Mouse (Mus musculus): Measurements from ENCODE around the gene 4930590J08Rik. TPM values are rescaled to one million over a fixed set of nuclear protein-coding genes. Genes with fewer than 3 reads are reported as not detected.
A peak's percentile ranks its signal among the peaks of the same experiment; 100 is the strongest.

Gene 4930590J08Rik
- total and polyA plus RNA-seq, 2 experiments from 2014 or later = 0.64 to 3.2 TPM

DNA sequence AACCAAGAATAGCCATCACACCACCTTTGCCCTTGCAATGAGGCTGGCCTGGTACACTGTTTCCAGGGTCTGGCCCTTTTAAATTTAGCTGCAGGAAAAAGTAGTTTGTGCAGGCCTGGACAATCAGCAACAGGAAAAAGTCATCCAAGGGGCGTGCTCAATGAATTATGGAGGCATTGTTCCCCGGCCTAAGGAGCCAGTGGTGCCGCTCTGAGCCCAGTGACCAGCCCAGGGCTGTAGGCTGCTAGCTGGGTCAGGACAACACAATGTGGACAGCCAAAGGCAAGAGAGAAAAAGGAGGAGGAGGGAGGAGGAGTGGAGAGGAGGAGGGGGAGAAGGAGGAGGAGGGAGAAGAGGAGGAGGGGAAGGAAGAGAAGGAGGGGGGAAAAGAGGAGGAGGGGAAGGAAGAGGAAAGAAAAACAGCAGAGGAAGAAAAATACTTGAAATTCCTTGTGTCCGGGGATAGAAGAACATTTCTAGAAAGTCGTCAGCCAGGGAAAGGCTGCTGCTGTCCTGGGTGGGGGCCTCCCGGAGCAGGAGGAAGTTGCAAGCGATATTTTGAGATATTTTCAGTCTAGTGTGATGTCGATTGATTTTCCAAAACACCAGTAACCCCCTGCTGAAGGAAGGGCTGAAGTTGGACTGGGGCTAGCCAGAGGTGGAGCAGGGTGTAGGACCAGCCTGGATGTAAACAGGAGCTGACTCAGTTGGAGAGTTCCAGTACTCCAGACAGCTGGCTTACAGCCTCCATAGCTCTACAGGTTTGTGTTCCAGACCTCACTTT is 57.6 kb downstream of the 4930590J08Rik start:
- H3K9me3 ChIP-seq (ENCODE audit: low read length) = no peaks in the 10 kb centered on the region
- H3K4me2 ChIP-seq (ENCODE audit: low read depth, low read length) = no peak overlapping the region
- 51% methylated on average over 8 of the region's 8 CpGs for WGBS
- no peaks in the 10 kb centered on the region for H3K27me3 ChIP-seq (ENCODE audit: insufficient read depth, low read length)
- no peak overlapping the region for H3K9ac ChIP-seq (replicated peaks; ENCODE audit: low read length)
- no peak overlapping the region for H3K4me3 ChIP-seq (ENCODE audit: low read length)
- H3K36me3 ChIP-seq (ENCODE audit: insufficient read depth, low read length) = no peaks in the 10 kb centered on the region
- no peak for TF ChIP-seq CTCF (IDR thresholded peaks at IDR 0.05; ENCODE audit: low read depth)
- H3K4me1 ChIP-seq (ENCODE audit: insufficient read depth, low read length) = no peaks in the 10 kb centered on the region; the same call in 1 of the 2 replicates
- no peak overlapping the region; the same call in 1 of the 2 replicates for H3K27ac ChIP-seq
- ATAC-seq = no peak
- DNase-seq (ENCODE audit: low spot score) = no peak

DNA sequence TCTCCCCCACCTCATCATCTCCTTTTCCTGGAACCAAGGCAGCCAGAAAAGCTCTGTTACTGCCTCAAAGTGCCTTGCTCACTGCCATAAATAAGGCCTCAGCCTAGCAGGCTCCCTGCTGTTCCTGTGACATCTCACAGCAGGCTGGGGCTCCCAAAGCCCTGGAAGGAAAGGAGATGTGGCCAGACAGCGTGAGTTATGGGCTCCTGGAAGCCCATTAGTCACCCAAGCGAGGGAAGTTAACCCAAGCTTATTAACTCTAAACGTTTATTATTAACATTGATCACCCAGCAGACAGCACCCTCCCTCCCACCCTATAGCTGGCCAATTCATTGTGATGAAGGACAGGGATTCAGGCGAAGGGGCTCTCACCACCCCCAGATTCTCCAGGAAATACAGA is 60.8 kb downstream of the 4930590J08Rik start:
- Histone ChIP-seq H3K4me3 (ENCODE audit: low read length) (no peak overlapping the region), H3K4me1 (ENCODE audit: insufficient read depth, low read length) (no peaks in the 10 kb centered on the region; the same call in 1 of the 2 replicates), H3K9ac (replicated peaks; ENCODE audit: low read length) (no peak overlapping the region), H3K27me3 (ENCODE audit: insufficient read depth, low read length) (no peaks in the 10 kb centered on the region), H3K4me2 (ENCODE audit: low read depth, low read length) (no peak overlapping the region), H3K9me3 (ENCODE audit: low read length) (no peaks in the 10 kb centered on the region), H3K27ac (no peak overlapping the region), H3K36me3 (ENCODE audit: insufficient read depth, low read length) (no peaks in the 10 kb centered on the region)
- ATAC-seq = no peak
- no peak for TF ChIP-seq CTCF (IDR thresholded peaks at IDR 0.05; ENCODE audit: low read depth)
- 31% methylated on average over 4 of the region's 4 CpGs for WGBS
- DNase-seq (ENCODE audit: low spot score) = no peak

DNA sequence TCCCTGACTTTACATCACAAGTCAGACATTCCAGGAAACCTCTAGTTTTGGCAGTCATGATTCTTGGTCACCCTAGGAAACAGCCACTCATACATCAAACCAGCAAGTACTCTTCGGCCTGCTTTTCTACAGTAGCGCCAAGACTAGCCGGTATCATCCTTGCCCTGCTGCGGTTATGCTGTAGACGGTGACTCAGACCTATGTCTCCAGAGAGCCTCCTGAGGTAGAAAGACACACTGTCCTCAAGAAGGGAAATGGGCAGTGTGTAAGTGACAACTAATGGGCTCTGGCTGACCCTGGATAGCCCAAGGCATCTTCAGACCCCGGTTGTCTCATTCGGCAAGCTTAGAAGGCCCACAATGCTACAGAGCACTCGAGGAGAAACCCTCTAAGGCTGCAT is 62.5 kb downstream of the 4930590J08Rik start:
- Histone ChIP-seq H3K4me2 (ENCODE audit: low read depth, low read length) (no peak overlapping the region), H3K27me3 (ENCODE audit: insufficient read depth, low read length) (no peaks in the 10 kb centered on the region), H3K36me3 (ENCODE audit: insufficient read depth, low read length) (no peaks in the 10 kb centered on the region), H3K27ac (no peak overlapping the region), H3K4me1 (ENCODE audit: insufficient read depth, low read length) (no peaks in the 10 kb centered on the region; the same call in 1 of the 2 replicates), H3K4me3 (ENCODE audit: low read length) (no peak overlapping the region), H3K9me3 (ENCODE audit: low read length) (no peaks in the 10 kb centered on the region), H3K9ac (replicated peaks; ENCODE audit: low read length) (no peak overlapping the region)
- TF ChIP-seq CTCF (IDR thresholded peaks at IDR 0.05; ENCODE audit: low read depth) = no peak
- ATAC-seq (no peak), DNase-seq (ENCODE audit: low spot score) (no peak)
- WGBS = 87% methylated on average over 8 of the region's 8 CpGs

GRCm38 (mm10) chr6:91966006-91966405 is 63.4 kb downstream of the 4930590J08Rik start:
- no peak for ATAC-seq
- H3K27ac ChIP-seq = no peak overlapping the region
- peak; percentile 27 for DNase-seq (ENCODE audit: low spot score)
- WGBS = 42% methylated on average over 6 of the region's 6 CpGs
- no peaks in the 10 kb centered on the region for H3K9me3 ChIP-seq (ENCODE audit: low read length)
- TF ChIP-seq CTCF (IDR thresholded peaks at IDR 0.05; ENCODE audit: low read depth) = peak; percentile 42
- no peaks in the 10 kb centered on the region for H3K36me3 ChIP-seq (ENCODE audit: insufficient read depth, low read length)
- H3K4me1 ChIP-seq (ENCODE audit: insufficient read depth, low read length) = no peaks in the 10 kb centered on the region; the same call in 1 of the 2 replicates
- no peak overlapping the region for H3K4me2 ChIP-seq (ENCODE audit: low read depth, low read length)
- H3K27me3 ChIP-seq (ENCODE audit: insufficient read depth, low read length) = no peaks in the 10 kb centered on the region
- no peak overlapping the region for H3K9ac ChIP-seq (replicated peaks; ENCODE audit: low read length)
- no peak overlapping the region for H3K4me3 ChIP-seq (ENCODE audit: low read length)

- Histone ChIP-seq H3K36me3 (ENCODE audit: insufficient read depth, low read length) (no peaks in the 10 kb centered on the region), H3K4me1 (ENCODE audit: insufficient read depth, low read length) (no peaks in the 10 kb centered on the region), H3K27me3 (ENCODE audit: insufficient read depth, low read length) (no peaks in the 10 kb centered on the region), H3K9me3 (ENCODE audit: low read length) (no peaks in the 10 kb centered on the region), H3K9ac (replicated peaks; ENCODE audit: low read length) (no peak overlapping the region), H3K4me2 (ENCODE audit: low read depth, low read length) (no peak overlapping the region), H3K27ac (no peak overlapping the region; the same call in 1 of the 2 replicates), H3K4me3 (ENCODE audit: low read length) (no peak overlapping the region)
- WGBS = 46% methylated on average over 9 of the region's 9 CpGs
- 0 out of 2 replicates have a peak, but pooled peaks have one; percentile 11 for TF ChIP-seq CTCF (IDR thresholded peaks at IDR 0.05; ENCODE audit: low read depth)
- ATAC-seq (peak; percentile 75; the same call in 1 of the 2 replicates), DNase-seq (ENCODE audit: low spot score) (peak; percentile 54)
Observed at GRCm38 (mm10) chr6:91972201-91972646, 69.6 kb downstream of the 4930590J08Rik start.

DNA sequence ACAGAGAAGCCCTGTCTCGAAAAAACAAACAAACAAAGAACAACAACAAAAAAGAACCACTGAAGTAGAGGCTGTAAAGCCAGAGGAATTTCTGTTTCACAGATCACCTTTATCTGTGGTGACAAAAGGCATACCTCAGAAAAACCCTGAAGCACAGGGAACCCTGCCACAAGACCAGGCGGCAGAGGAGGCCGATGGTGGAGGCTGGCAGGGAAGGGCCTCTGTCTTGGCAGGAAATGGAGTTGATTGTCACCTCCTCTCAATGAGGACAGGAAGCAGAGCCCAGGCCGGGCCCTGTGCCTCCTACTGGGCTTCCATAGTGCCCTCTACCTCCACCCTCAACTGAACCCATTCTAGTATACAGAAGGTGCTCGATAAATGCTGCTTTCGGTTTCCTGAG is 71.4 kb downstream of the 4930590J08Rik start:
- no peaks in the 10 kb centered on the region for H3K36me3 ChIP-seq (ENCODE audit: insufficient read depth, low read length)
- no peaks in the 10 kb centered on the region for H3K9me3 ChIP-seq (ENCODE audit: low read length)
- no peak overlapping the region for H3K4me2 ChIP-seq (ENCODE audit: low read depth, low read length)
- DNase-seq (ENCODE audit: low spot score) (no peak), ATAC-seq (no peak)
- no peak overlapping the region for H3K4me3 ChIP-seq (ENCODE audit: low read length)
- no peak overlapping the region for H3K27ac ChIP-seq
- no peak overlapping the region for H3K9ac ChIP-seq (replicated peaks; ENCODE audit: low read length)
- no peaks in the 10 kb centered on the region for H3K27me3 ChIP-seq (ENCODE audit: insufficient read depth, low read length)
- WGBS = 68% methylated on average over 6 of the region's 6 CpGs
- no peak for TF ChIP-seq CTCF (IDR thresholded peaks at IDR 0.05; ENCODE audit: low read depth)
- H3K4me1 ChIP-seq (ENCODE audit: insufficient read depth, low read length) = no peaks in the 10 kb centered on the region

Measured in hindbrain, postnatal 0 days (tissue).